Mouse (Mus musculus) ovary, postnatal 10 days (tissue): ENCODE results near the gene Kdm5c.
"Not testable (repeated sequence)": the region's sequence is repeated elsewhere in the genome, so short reads cannot be mapped to it uniquely, and the experiment has no call there.

Experiments
- DNase-seq: peaks from one replicate; pipeline ENCODE4 v3.0.0; 2022; ENCODE audit warnings: low spot score

The Kdm5c gene

DNA sequence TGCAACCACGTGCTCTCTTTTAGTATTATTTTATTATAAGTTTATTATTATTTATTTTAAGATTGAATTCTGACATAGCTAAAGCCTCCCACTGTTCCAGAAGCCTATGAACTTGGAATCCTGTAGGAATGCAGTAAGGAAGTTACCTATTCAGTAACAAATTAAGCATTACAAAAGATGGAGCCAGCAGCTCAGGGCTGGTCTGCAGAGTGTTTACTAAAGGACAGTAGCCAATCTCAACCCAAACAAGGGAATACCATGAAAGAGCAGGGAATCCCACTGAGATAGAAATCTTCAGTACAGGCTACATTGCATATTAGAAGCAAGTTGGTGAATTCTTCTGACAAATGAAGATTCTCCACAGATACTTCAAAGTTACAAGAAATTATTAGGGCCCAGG lies 54.2 kb downstream of the Kdm5c start:
- DNase-seq: not testable (repeated sequence)

DNA sequence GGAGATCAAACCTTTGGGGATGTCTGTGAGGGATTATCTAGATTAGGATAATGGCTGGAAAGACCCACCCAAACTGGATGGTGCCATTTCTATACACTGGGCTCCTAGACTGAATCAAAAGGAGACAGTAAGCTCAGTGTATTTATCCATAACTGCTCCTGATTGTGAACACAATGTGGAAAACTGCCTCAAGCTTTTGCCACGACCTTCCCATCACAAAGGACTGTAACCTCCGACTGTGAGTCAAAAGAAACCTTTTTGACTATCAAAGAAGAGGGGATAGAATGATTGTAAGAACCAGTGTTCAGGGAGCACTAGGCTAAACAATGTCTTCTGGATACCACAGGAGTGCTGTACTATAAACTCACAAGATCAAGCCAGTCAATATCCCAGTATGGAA lies 73.4 kb downstream of the Kdm5c start:
- DNase-seq: no peak

DNA sequence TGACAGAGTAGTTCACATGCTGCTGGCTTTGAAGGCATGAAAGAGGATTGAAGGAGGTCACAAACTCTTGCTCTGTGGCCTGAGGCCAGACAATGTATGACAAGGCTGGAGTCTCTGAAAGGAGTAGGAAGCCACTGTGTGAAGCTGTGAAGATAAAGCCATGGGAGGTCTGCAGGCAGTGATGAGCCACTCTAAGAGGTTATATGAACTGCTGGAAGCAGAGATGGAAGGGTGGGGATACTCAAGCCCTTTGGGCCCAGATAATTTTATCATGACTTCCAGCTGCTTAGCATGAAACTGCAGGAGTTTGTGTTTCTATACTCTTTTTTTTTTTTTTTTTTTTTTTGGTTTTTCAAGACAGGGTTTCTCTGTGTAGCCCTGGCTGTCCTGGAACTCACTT lies 74.6 kb downstream of the Kdm5c start:
- DNase-seq: no peak

DNA sequence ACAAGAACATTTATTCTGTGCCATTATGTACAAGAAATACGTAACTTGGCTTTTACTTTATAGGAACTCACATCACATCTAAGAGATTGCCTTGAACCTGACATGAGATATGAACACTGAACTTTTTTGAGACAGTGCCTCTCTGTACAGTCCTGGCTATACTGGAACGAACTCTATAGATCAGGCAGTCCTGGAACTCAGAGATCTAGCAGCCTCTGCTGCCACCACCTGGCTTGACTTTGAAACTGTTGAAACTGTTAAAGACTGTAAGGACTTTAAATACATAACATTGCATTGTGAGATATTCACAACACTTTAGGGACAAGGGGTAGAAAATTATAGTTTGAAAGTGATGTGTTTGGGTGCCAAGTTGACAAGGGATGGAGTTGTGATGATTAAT lies 75.1 kb downstream of the Kdm5c start:
- no peak for DNase-seq

DNA sequence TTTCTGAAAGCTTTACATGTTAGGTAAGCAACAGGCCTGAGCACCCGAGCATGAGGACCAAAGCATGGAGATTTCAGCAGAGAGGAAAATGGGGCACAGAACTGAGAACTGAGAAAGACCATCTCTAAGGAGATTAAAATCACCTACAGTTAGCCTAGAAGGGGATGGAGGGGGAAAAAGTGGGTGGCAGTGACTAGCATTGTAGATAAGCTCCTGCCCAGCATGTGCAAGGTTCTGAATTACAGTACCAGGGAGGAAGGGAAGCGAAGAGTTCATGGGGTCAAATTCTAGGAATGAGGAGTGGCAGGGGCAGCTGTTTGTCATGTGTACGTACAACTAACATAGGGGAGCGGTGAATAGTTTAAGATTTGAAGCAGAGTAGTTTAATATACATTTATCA lies 87.7 kb downstream of the Kdm5c start:
- no peak for DNase-seq

DNA sequence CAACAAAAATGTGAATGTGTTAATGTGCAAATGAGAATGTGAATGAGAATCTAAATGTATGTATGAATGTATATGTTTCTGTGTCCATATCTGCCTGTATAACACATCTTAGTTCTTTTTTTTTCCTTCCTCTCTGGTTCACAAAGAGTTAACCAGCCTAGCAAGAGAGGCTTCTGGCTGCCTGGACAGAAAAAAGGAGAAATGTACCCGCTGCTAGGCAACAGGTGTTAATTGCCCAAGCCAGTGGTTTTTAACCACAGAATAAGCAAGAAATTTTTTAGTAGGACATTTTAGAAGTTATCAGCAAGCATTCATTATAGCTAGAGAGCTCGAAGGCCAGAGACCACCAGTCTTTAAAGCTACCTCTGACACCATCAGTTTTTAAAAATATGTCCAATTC lies 90.0 kb downstream of the Kdm5c start:
- no peak for DNase-seq

DNA sequence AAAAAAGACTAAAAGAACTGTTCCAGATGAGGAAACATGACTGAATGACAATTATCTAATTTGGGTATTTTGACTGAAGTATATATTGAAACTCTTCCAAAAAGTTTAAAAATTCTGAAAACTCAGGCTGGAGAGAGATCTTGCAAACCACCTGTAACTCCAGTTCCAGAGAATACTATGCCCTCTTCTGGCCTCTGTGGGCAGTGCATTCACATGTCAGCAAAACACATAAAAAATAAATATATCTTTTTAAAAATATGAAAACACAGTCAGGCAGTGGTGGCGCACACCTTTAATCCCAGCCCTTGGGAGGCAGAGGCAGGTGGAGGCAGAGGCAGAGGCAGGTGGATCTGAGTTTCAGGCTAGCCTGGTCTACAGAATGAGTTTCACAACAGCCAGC lies 90.8 kb downstream of the Kdm5c start:
- no peak for DNase-seq
